Mouse (Mus musculus): ENCODE results near the gene Lyzl4.

DNA sequence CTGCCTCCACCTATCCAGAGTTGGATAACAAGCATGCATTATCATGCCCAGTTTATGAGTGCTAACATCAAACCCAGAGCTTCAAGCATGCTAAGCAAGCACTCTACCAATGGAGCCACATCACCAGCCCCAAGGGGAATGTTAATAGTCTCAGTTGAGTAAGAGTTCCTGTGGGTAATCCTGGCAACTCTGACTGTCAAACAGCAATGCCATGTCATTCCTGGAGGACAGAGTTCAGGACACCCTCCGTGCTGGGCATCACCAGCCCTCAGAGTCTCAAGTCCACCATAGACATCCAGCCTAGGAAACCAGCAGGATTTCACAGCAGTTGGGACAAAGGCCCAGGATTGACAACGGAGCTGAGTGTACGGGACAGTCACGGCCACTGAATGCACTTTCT, 18.7 kb downstream of the Lyzl4 start:
- TF ChIP-seq CTCF (IDR thresholded peaks at IDR 0.05; ENCODE audit: extremely low read depth, insufficient read length, insufficient replicate concordance, low read depth, low read length), result no peak
- no peak for TF ChIP-seq POLR2A (IDR thresholded peaks at IDR 0.05; ENCODE audit: low read depth, low read length)
